Mouse (Mus musculus) frontal cortex, postnatal 36 days (tissue): ENCODE data around the gene Luzp1.

Source experiments
- DNase-seq, 2 experiments: peaks; one replicate each; pipeline ENCODE4 v3.0.0; 2022; ENCODE audit warnings: low spot score in 2 of 2

Luzp1 gene

GRCm38 (mm10) chr4:136469371-136469903 is at the start of gene Luzp1:
Gene Luzp1 (plus strand): TSS chr4:136469761.
- DNase-seq, result peak; percentile 91 to 95

GRCm38 (mm10) chr4:136423224-136423623 is 46.3 kb upstream of the Luzp1 start, which contains the start of gene Htr1d:
Gene Htr1d (plus strand): TSS chr4:136423524.
- DNase-seq, result no peak

- no peak for DNase-seq
Observed at GRCm38 (mm10) chr4:136424120-136424999, 45.2 kb upstream of the Luzp1 start.

- DNase-seq, result no peak
Observed at GRCm38 (mm10) chr4:136425000-136425288, 44.6 kb upstream of the Luzp1 start.

- no peak for DNase-seq
Observed at GRCm38 (mm10) chr4:136430609-136431375, 38.8 kb upstream of the Luzp1 start.

GRCm38 (mm10) chr4:136431376-136431693 is 38.2 kb upstream of the Luzp1 start:
- peak in 1 of 2 experiments; percentile 38 for DNase-seq

GRCm38 (mm10) chr4:136434029-136434428 is 35.5 kb upstream of the Luzp1 start:
- no peak for DNase-seq

- DNase-seq, result no peak
Observed at GRCm38 (mm10) chr4:136439106-136439505, 30.5 kb upstream of the Luzp1 start.

- no peak for DNase-seq
Observed at GRCm38 (mm10) chr4:136441354-136442043, 28.1 kb upstream of the Luzp1 start.

GRCm38 (mm10) chr4:136444561-136444960 is 25.0 kb upstream of the Luzp1 start:
- no peak for DNase-seq

- DNase-seq, result no peak
Observed at GRCm38 (mm10) chr4:136449795-136450194, 19.8 kb upstream of the Luzp1 start.

- no peak for DNase-seq
Observed at GRCm38 (mm10) chr4:136450271-136450670, 19.3 kb upstream of the Luzp1 start.

- no peak for DNase-seq
Observed at GRCm38 (mm10) chr4:136451564-136451963, 18.0 kb upstream of the Luzp1 start.

- no peak for DNase-seq
Observed at GRCm38 (mm10) chr4:136452286-136452685, 17.3 kb upstream of the Luzp1 start.

GRCm38 (mm10) chr4:136452792-136453191 is 16.8 kb upstream of the Luzp1 start:
- DNase-seq, result no peak

GRCm38 (mm10) chr4:136454850-136455260 is 14.7 kb upstream of the Luzp1 start:
- peak; percentile 81 to 84 for DNase-seq

GRCm38 (mm10) chr4:136456516-136457218 is 12.9 kb upstream of the Luzp1 start:
- DNase-seq, result no peak

GRCm38 (mm10) chr4:136458276-136458675 is 11.3 kb upstream of the Luzp1 start:
- no peak for DNase-seq

- no peak for DNase-seq
Observed at GRCm38 (mm10) chr4:136459210-136459609, 10.4 kb upstream of the Luzp1 start.

- no peak for DNase-seq
Observed at GRCm38 (mm10) chr4:136461206-136461605, 8.4 kb upstream of the Luzp1 start.

- DNase-seq, result no peak
Observed at GRCm38 (mm10) chr4:136461761-136462085, 7.8 kb upstream of the Luzp1 start.
